Mouse (Mus musculus) ZHBTc4 (cell line): ENCODE data around the gene Atg10.
"Not testable (repeated sequence)": the region's sequence is repeated elsewhere in the genome, so short reads cannot be mapped to it uniquely, and the experiment has no call there.

Source experiments
- DNase-seq: peaks from one replicate; pipeline ENCODE4 v3.0.0-alpha.2; 2011; ENCODE audit warnings: low read depth, low spot score

The Atg10 gene

DNA sequence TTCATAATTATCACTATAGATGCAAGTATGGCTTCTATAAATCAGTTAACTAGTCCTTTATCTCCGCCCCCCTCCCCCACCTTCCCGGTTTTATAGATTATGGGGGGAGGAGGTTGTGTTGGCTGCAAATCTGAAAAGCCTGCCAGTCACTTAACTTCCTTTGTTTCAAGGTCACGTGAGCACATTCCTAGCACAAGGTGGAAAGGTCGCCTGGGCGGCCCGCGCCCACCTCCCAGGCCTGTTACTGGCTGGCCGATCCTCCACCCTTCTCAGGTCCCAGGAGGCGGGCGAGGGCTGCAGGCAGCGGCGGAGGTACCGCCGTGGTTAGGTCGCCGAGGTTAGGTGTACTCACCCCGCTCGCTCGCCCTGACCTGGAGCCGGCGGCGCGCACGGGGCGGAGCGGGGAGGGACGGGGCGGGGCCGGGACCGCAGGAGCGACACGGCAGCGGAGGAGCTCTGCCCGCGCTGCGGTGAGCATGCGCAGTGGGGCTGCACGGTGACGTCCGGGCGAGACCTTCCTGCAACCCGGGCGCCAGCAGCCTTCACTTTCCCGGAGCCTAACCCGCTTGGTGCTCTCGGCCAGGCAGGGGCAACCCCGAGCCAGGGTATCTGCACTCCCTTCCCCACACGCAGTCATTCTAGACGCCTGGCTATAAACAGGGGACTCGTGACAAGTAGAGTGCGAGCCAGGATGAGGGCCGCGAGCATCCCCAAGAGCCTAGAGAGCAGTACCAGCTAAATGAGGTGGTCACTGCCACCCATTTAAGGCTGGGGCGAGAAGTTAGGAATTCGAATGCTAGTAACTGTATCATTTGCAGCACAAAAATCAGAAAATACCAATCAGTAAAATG is at the start of gene Atg10:
Atg10 (minus strand) TSS at position 382 of the 851 bp plus-strand sequence.
- peak; percentile 99 for DNase-seq

GRCm38 (mm10) chr13:91252406-91252805 is 28.6 kb upstream of the Atg10 start:
- no peak for DNase-seq

DNA sequence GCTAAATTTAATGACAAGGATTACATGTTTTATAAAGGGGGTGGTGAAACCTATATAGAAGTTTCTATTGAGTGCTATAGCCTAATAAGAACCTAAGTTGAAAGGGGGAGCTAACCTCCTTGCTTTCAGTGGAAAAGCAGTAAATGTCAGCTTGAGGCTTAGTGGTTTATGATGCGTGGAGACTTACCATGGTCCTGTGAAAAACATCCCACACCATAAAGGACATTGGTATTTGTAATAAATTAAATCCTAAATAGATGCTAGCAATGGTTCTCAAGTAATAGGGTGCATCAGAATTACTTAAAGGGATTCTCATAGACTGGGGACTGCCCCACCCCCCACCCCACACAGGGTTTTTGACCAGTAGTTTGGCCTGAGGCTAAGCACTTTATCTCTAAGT is 27.9 kb upstream of the Atg10 start:
- no peak for DNase-seq

GRCm38 (mm10) chr13:91250050-91250449 is 26.3 kb upstream of the Atg10 start:
- not testable (repeated sequence) for DNase-seq

DNA sequence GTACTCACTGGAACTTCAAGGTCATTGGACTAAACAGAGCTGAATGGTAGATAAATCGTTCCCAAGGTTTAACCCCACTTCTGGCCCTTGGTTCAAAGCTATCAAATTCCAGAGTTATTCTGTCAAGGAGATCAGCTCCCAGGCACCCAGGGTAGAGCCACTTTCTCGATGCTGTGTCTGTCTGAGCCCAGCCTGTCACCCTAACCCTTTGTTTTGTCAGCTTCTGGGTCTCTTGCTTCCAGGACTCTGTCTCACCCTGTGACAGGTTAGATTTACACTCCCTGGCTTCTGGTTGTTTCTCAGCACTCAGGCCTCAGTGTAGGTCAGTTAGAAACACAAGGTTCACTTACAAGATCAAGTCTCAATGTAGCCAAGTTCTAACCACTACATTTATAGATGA is 22.7 kb upstream of the Atg10 start:
- DNase-seq = peak; percentile 5

DNA sequence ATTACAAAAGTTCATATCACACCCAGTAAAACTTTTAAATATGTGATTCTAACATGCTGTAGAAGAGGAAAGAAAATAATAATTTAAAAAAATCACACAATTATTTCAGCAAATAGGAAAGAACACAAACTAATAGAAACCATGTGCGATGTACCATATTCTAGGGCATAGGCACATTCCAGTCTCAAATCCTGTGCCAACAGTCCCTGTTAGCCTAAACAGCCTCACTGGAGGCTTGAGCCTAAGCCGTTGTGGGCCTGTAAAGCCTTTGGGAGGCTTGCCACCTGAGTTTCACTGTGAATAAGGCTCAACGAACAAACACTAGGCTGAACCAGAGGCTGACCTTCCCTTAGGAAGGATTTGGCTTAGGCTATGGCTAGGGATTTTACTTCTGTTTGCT is 14.2 kb upstream of the Atg10 start:
- DNase-seq = no peak

- DNase-seq = no peak
Observed at GRCm38 (mm10) chr13:91236884-91237283, 13.1 kb upstream of the Atg10 start.

- no peak for DNase-seq
Observed at GRCm38 (mm10) chr13:91224438-91224814, 658 bp upstream of the Atg10 start.

DNA sequence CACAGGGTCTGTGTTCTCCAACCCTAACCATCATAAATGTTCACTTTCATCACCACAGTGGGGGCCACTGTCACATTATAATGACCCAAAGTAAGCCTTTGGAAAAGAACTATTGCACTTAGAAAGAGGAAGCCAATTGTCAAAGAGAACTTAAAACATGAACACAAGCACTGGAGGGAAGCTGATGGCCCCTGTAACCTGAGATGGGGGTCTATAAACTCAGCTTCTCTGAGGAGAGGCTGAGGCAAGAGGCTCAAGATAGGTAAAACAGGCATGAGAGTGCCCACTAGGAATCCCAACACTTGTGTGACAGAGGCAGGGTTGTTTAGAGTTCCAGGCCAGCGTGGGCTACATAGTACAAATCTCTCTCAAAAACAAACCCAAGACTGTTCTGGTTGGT is 705 bp downstream of the Atg10 start:
- DNase-seq = no peak

GRCm38 (mm10) chr13:91221696-91222095 is 2.1 kb downstream of the Atg10 start:
- DNase-seq = no peak

GRCm38 (mm10) chr13:91217691-91218090 is 6.1 kb downstream of the Atg10 start:
- peak; percentile 76 for DNase-seq

GRCm38 (mm10) chr13:91216656-91217205 is 7.0 kb downstream of the Atg10 start:
- no peak for DNase-seq

- no peak for DNase-seq
Observed at GRCm38 (mm10) chr13:91212958-91213357, 10.8 kb downstream of the Atg10 start.

DNA sequence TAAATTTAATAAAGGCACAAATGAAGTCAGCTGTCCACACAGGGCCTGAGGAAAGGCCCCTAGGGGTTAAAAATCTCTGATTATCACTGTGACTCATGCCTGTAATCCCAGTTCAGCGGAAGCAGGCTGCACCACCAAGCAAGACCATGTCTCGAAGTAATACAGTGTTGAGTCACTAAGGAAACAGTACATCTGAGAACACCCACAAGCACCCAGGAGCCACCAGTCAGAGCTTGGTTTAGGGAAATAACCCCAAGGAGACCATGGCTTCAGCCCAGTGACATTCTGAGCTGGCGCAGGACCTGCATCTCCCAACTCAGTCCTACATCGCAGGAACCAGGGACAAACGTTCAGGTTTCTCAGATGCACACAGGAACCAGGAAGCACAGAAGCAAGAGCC is 17.5 kb downstream of the Atg10 start:
- DNase-seq = no peak

DNA sequence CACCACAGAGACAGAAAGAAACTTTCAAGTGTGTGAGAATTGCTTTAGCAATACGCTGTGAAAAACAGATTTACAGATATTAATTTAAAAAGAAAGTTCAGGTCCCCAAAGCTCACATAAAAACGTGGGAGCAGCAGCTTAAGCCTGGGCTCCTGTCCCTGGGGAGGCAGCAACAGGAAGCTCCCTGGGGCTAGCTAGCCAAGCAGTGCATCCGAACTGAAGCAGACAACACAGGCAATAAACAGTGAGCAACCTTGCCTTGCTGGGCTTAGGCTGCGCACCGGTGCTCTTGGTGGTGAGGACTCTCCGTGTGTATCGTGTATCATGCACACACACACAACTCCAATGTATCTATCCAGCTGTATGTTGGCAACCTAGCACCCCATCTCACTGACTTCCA is 21.2 kb downstream of the Atg10 start:
- no peak for DNase-seq

GRCm38 (mm10) chr13:91187378-91188234 is 36.2 kb downstream of the Atg10 start:
- DNase-seq = no peak

- DNase-seq = no peak
Observed at GRCm38 (mm10) chr13:91185248-91185867, 38.4 kb downstream of the Atg10 start.

DNA sequence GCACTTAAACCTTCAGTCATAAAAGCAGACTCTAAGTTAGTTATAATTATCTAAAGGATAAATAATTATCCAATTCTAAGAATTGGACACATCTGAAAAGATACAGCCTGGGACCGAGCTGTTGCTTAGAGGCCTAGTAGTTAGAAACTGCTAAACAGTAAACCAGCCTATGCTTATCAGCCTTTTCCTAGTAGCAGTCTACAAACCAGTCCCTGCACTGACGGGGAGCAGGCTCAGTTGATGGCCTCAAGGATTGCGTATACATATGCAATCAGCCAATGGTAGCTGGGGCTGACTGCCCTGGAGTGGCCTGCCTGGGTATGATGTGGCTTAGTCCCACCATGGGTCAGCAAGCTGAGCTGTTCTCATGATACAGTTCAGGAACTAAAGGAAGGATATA is 39.5 kb downstream of the Atg10 start:
- DNase-seq = no peak

DNA sequence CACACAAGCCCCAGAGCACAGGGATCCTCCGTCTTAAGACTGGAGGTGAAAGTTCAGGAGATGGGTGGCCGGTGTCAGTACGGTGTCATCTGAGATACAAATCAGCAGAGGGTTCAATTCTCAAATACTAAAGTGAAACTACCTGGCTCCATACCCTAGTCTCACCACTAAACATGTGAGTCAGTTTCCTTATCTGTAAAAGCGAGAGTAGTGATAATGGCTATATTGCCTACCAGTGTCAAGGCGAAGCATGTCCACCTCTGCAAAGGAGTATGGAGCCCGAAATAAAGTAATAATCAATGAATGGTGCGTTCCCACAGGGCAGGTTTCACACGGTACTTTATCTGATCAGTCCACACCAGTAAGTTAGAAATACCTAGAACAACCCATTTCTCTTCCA is 43.4 kb downstream of the Atg10 start:
- no peak for DNase-seq

- no peak for DNase-seq
Observed at GRCm38 (mm10) chr13:91179174-91179899, 44.4 kb downstream of the Atg10 start.

- DNase-seq = peak; percentile 68
Observed at GRCm38 (mm10) chr13:91178428-91179160, 45.2 kb downstream of the Atg10 start.
